ENCODE assay signal across 27 mouse cellular contexts in genomic region chr10:95945086-95945485, GRCm38 (mm10). TPM values are rescaled to one million over a fixed set of nuclear protein-coding genes. Genes with fewer than 3 reads are reported as not detected.
DNase-seq lines count a peak whose midpoint lies in the region; ATAC-seq and TF ChIP-seq lines count a peak whose summit lies in the region.
"Had no signal": no experiment of that assay in that cellular context is flagged by ENCODE, and none has a peak within 500 bp of the region (broad histone marks: within the 10 kb centered on the region; RNA-seq: fewer than 3 reads in every experiment).

No protein-coding gene starts in this region.

- ATAC-seq in kidney, postnatal 0 days (replicated peaks; ENCODE audit: low FRiP score, low read depth): no peak
- ATAC-seq: CD4-positive, CD25-positive, alpha-beta regulatory T cell, adult 4 months; forebrain, embryonic 14.5 days; forebrain, embryonic 16.5 days had no signal

- H3K4me1 ChIP-seq in kidney, postnatal 0 days (replicated peaks; ENCODE audit: insufficient read depth, low read length): peaks cover 5% of the 10 kb centered on the region; the same call in 1 of the 2 replicates

- no peaks in the 10 kb centered on the region for H3K9me3 ChIP-seq in kidney, postnatal 0 days (replicated peaks; ENCODE audit: low read length)
- H3K9me3 ChIP-seq: embryonic facial prominence, embryonic 13.5 days; embryonic facial prominence, embryonic 15.5 days; forebrain, embryonic 10.5 days; forebrain, embryonic 12.5 days had no signal

- H3K4me2 ChIP-seq in kidney, postnatal 0 days (ENCODE audit: low read length): no peak overlapping the region
- peak overlapping the region; percentile 73 for H3K4me2 ChIP-seq in myocyte (ENCODE audit: low read depth)
- H3K4me2 ChIP-seq: embryonic facial prominence, embryonic 13.5 days; embryonic facial prominence, embryonic 15.5 days; forebrain, embryonic 12.5 days had no signal

- DNase-seq in kidney, postnatal 0 days (ENCODE audit: low spot score): peak; percentile 10
- no peak for DNase-seq in kidney, postnatal 4 days
- DNase-seq in NIH3T3 (ENCODE audit: low read depth): peak; percentile 56
- peak; percentile 14 for DNase-seq in fibroblast of lung, adult 2 months (ENCODE audit: low read depth)
- DNase-seq in neural tube, embryonic 10.5 days (ENCODE audit: extremely low spot score, low spot score): no peak
- DNase-seq in gastrocnemius, postnatal 10 days: no peak
- DNase-seq in layer of hippocampus, adult 2 months (ENCODE audit: low spot score in 2 of 2): no peak
- DNase-seq: adrenal gland, adult 2 months; adrenal gland, postnatal 10 days; adrenal gland, postnatal 25 days; B cell, adult 2 months; cerebellum, adult 11 months; cerebellum, adult 18-20 months; cerebellum, adult 8-10 months; cerebellum, adult 9-11 months; cerebellum, postnatal 14 days; cerebellum, postnatal 36 days; embryo, embryonic 11 days had no signal

- WGBS in kidney, postnatal 0 days: 26% methylated on average over 1 of the region's 1 CpGs

- H3K9ac ChIP-seq in kidney, postnatal 0 days (ENCODE audit: low read depth, low read length): no peak overlapping the region
- H3K9ac ChIP-seq: embryonic facial prominence, embryonic 13.5 days; embryonic facial prominence, embryonic 15.5 days; forebrain, embryonic 12.5 days had no signal

- H3K27me3 ChIP-seq in kidney, postnatal 0 days (ENCODE audit: insufficient read depth, low read length): no peaks in the 10 kb centered on the region
- no peaks in the 10 kb centered on the region for H3K27me3 ChIP-seq in myocyte (ENCODE audit: control insufficient read depth, insufficient read depth, insufficient read length)
- H3K27me3 ChIP-seq: CH12.LX; embryonic facial prominence, embryonic 13.5 days; embryonic facial prominence, embryonic 15.5 days; forebrain, embryonic 12.5 days had no signal

- H3ac ChIP-seq in myocyte (ENCODE audit: control insufficient read depth, insufficient read length): no peak overlapping the region

- H3K36me3 ChIP-seq in kidney, postnatal 0 days (ENCODE audit: insufficient read depth, low read length): no peaks in the 10 kb centered on the region
- H3K36me3 ChIP-seq in myocyte (ENCODE audit: control insufficient read depth, insufficient read depth): no peaks in the 10 kb centered on the region
- H3K36me3 ChIP-seq: embryonic facial prominence, embryonic 13.5 days; embryonic facial prominence, embryonic 15.5 days; forebrain, embryonic 10.5 days; forebrain, embryonic 12.5 days had no signal

- peaks cover 84% of the 10 kb centered on the region for H3K79me2 ChIP-seq in myocyte (ENCODE audit: control insufficient read depth, insufficient read depth)

- no peak for TF ChIP-seq POLR2A in myocyte (IDR thresholded peaks at IDR 0.05; ENCODE audit: insufficient read length, low read depth)

- no peak for TF ChIP-seq CTCF in kidney, postnatal 0 days (IDR thresholded peaks at IDR 0.05; ENCODE audit: low read depth)
- TF ChIP-seq CTCF in layer of hippocampus, adult 2 months (conservative IDR thresholded peaks at IDR 0.05): no peak

- no peak overlapping the region for H3K27ac ChIP-seq in kidney, postnatal 0 days
- H3K27ac ChIP-seq in layer of hippocampus, adult 2 months: no peak overlapping the region
- H3K27ac ChIP-seq: embryonic facial prominence, embryonic 13.5 days; embryonic facial prominence, embryonic 15.5 days; forebrain, embryonic 10.5 days; forebrain, embryonic 12.5 days had no signal

- no peak overlapping the region for H3K4me3 ChIP-seq in kidney, postnatal 0 days (replicated peaks; ENCODE audit: low read depth, low read length)
- no peak overlapping the region for H3K4me3 ChIP-seq in myocyte
- H3K4me3 ChIP-seq in layer of hippocampus, adult 2 months: no peak overlapping the region
- H3K4me3 ChIP-seq: embryonic facial prominence, embryonic 13.5 days; embryonic facial prominence, embryonic 15.5 days; forebrain, embryonic 10.5 days; forebrain, embryonic 12.5 days had no signal

TF ChIP-seq in myocyte, 11 proteins besides CTCF, POLR2A, EP300 and RAD21:
- no peak for TF ChIP-seq MAX (IDR thresholded peaks at IDR 0.05; ENCODE audit: low read depth)
- no peak for TF ChIP-seq USF1 (IDR thresholded peaks at IDR 0.05; ENCODE audit: low read depth)
- TF ChIP-seq POLR2AphosphoS2 (IDR thresholded peaks at IDR 0.05; ENCODE audit: insufficient read length, low read depth): no peak
- TF ChIP-seq MYOG (IDR thresholded peaks at IDR 0.05; ENCODE audit: control insufficient read depth in 1 of 3, insufficient read depth in 1 of 3, insufficient read length in 2 of 3, low read depth in 2 of 3): no peak
- TF ChIP-seq TCF3 (IDR thresholded peaks at IDR 0.05; ENCODE audit: insufficient read length, low read depth): no peak
- no peak for TF ChIP-seq TCF12 (IDR thresholded peaks at IDR 0.05; ENCODE audit: insufficient read depth, poor library complexity, severe bottlenecking)
- TF ChIP-seq E2F4 (IDR thresholded peaks at IDR 0.05; ENCODE audit: insufficient read depth): no peak
- TF ChIP-seq MYOD1 (IDR thresholded peaks at IDR 0.05; ENCODE audit: control insufficient read depth in 1 of 3, insufficient read length in 2 of 3, low read depth in 2 of 3): no peak
- TF ChIP-seq SRF (IDR thresholded peaks at IDR 0.05; ENCODE audit: control insufficient read depth, insufficient read length, low read depth): no peak
- no peak for TF ChIP-seq CEBPB (IDR thresholded peaks at IDR 0.05; ENCODE audit: insufficient read depth, poor library complexity, severe bottlenecking)
- no peak for TF ChIP-seq REST (IDR thresholded peaks at IDR 0.05; ENCODE audit: insufficient read depth, insufficient read length)

RNA-seq across cellular contexts. Expression of gene Eea1, which starts 4.6 kb away (rescaled TPM):
- 22.8 and 24.3 TPM in 2 replicates for polyA plus RNA-seq in kidney, postnatal 0 days (2015; fragmentation: Nextera tagmentation; extraction: Ambion mirVana)
- 6.9 TPM for polyA plus RNA-seq in myocyte (2012; fragmentation: generic; extraction: Trizol)
- 10 to 100 TPM; 22.6 to 24.9 TPM for total RNA-seq in gastrocnemius, postnatal 10 days (2021)
- total RNA-seq in layer of hippocampus, adult 2 months (2021): 10 to 100 TPM; 37.0 to 37.6 TPM

Comparison
In these comparisons a context has a peak if more than half of its experiments do, and no peak if none do; other contexts are left out.
1. DNase-seq: peak in kidney, postnatal 0 days (single experiment), NIH3T3 (single experiment) and fibroblast of lung, adult 2 months (single experiment); none in kidney, postnatal 4 days (0 of 2), neural tube, embryonic 10.5 days (single experiment), gastrocnemius, postnatal 10 days (single experiment) and layer of hippocampus, adult 2 months (0 of 2).